Mouse (Mus musculus) kidney, postnatal 4 days (tissue): ENCODE data around the gene H2-Eb2.
A peak's percentile ranks its signal among the peaks of the same experiment; 100 is the strongest.

ENCODE experiments used
- DNase-seq, 2 experiments: peaks; one replicate each; pipeline ENCODE4 v3.0.0; 2021; ENCODE audit warnings: mixed read lengths in 2 of 2

The H2-Eb2 gene

GRCm38 (mm10) chr17:34325436-34325835 lies at the start of gene H2-Eb2:
Gene H2-Eb2, plus strand, starts transcription at chr17:34325665.
- peak; percentile 35 to 45 for DNase-seq

GRCm38 (mm10) chr17:34280499-34281038 lies 44.9 kb upstream of the H2-Eb2 start:
- no peak for DNase-seq

GRCm38 (mm10) chr17:34281836-34282235 lies 43.6 kb upstream of the H2-Eb2 start:
- DNase-seq = no peak

GRCm38 (mm10) chr17:34285371-34285770 lies 40.1 kb upstream of the H2-Eb2 start:
- no peak for DNase-seq

GRCm38 (mm10) chr17:34285848-34286247 lies 39.6 kb upstream of the H2-Eb2 start:
- DNase-seq = peak; percentile 72 to 77

- DNase-seq = no peak
Observed at GRCm38 (mm10) chr17:34286501-34286900, 39.0 kb upstream of the H2-Eb2 start.

GRCm38 (mm10) chr17:34286999-34287398 lies 38.5 kb upstream of the H2-Eb2 start:
- no peak for DNase-seq

- peak; percentile 79 to 83 for DNase-seq
Observed at GRCm38 (mm10) chr17:34287648-34288047, 37.8 kb upstream of the H2-Eb2 start, which contains the start of gene H2-Aa. Gene H2-Aa, minus strand, starts transcription at chr17:34287823.

- DNase-seq = no peak
Observed at GRCm38 (mm10) chr17:34288131-34288530, 37.3 kb upstream of the H2-Eb2 start.

- DNase-seq = peak; percentile 89 to 90
Observed at GRCm38 (mm10) chr17:34291609-34292008, 33.9 kb upstream of the H2-Eb2 start.

GRCm38 (mm10) chr17:34292570-34292969 lies 32.9 kb upstream of the H2-Eb2 start:
- DNase-seq = no peak

- no peak for DNase-seq
Observed at GRCm38 (mm10) chr17:34293533-34293932, 31.9 kb upstream of the H2-Eb2 start.

- no peak for DNase-seq
Observed at GRCm38 (mm10) chr17:34294249-34294648, 31.2 kb upstream of the H2-Eb2 start.

GRCm38 (mm10) chr17:34295307-34295706 lies 30.2 kb upstream of the H2-Eb2 start:
- no peak for DNase-seq

GRCm38 (mm10) chr17:34295891-34296794 lies 29.3 kb upstream of the H2-Eb2 start:
- peak; percentile 22 to 53 for DNase-seq

- DNase-seq = no peak
Observed at GRCm38 (mm10) chr17:34299356-34299755, 26.1 kb upstream of the H2-Eb2 start.

GRCm38 (mm10) chr17:34300071-34300470 lies 25.4 kb upstream of the H2-Eb2 start:
- no peak for DNase-seq

GRCm38 (mm10) chr17:34300691-34301566 lies 24.5 kb upstream of the H2-Eb2 start:
- DNase-seq = no peak

- no peak for DNase-seq
Observed at GRCm38 (mm10) chr17:34301670-34302190, 23.7 kb upstream of the H2-Eb2 start.

- no peak for DNase-seq
Observed at GRCm38 (mm10) chr17:34303789-34304188, 21.7 kb upstream of the H2-Eb2 start.

- peak; percentile 54 to 72 for DNase-seq
Observed at GRCm38 (mm10) chr17:34304751-34305150, 20.7 kb upstream of the H2-Eb2 start.

GRCm38 (mm10) chr17:34305380-34306030 lies 20.0 kb upstream of the H2-Eb2 start, which contains the start of gene H2-Eb1:
Gene H2-Eb1, plus strand, starts transcription at chr17:34305867.
- peak; percentile 85 to 90 for DNase-seq
